In the genomic region with DNA sequence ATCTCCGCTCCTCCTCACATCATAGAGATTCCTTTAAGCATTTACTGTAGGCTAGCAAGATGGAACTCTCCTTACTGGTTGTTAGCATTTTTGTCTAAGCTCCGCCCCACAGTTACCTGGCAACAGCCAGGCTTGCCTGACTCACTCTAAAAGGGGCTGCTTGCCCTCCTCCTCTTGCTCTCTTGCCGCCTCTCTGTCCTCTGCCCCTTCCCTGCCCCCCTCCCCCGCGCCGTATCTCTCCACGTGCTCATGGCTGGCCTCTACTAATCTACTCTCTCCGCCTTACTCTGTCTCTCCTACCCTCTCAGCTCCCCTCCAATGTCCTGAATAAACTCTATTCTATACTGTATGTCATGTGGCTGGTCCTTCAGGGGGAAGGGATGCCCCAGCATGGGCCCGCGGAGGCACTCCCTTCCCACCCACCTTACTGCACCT, we compare ENCODE assay signal across 8 mouse cellular contexts. TPM values are rescaled to one million over a fixed set of nuclear protein-coding genes. Genes with fewer than 3 reads are reported as not detected.
DNase-seq lines count a peak whose midpoint lies in the region; ATAC-seq lines count a peak whose summit lies in the region.

No protein-coding gene starts in this region.

- peaks cover 37% of the 10 kb centered on the region for H3K27me3 ChIP-seq in limb, embryonic 10.5 days (ENCODE audit: low read depth, poor library complexity, severe bottlenecking)
- H3K27me3 ChIP-seq in neural tube, embryonic 15.5 days (replicated peaks): peaks cover 21% of the 10 kb centered on the region

- H3K36me3 ChIP-seq in limb, embryonic 10.5 days: no peaks in the 10 kb centered on the region
- no peaks in the 10 kb centered on the region for H3K36me3 ChIP-seq in neural tube, embryonic 15.5 days

- WGBS in limb, embryonic 10.5 days: 4% methylated on average over 10 of the region's 10 CpGs
- WGBS in neural tube, embryonic 15.5 days: 2% methylated on average over 10 of the region's 10 CpGs

- peak overlapping the region; percentile 59 for H3K4me2 ChIP-seq in neural tube, embryonic 15.5 days

- peaks cover 19% of the 10 kb centered on the region for H3K4me1 ChIP-seq in limb, embryonic 10.5 days
- peaks cover 17% of the 10 kb centered on the region for H3K4me1 ChIP-seq in neural tube, embryonic 15.5 days

- H3K9ac ChIP-seq in neural tube, embryonic 15.5 days (replicated peaks): peak overlapping the region; percentile 31; the same call in 1 of the 2 replicates

- H3K27ac ChIP-seq in limb, embryonic 10.5 days: peak overlapping the region; percentile 59; the same call in 1 of the 2 replicates
- no peak overlapping the region for H3K27ac ChIP-seq in neural tube, embryonic 15.5 days (replicated peaks)

- H3K9me3 ChIP-seq in limb, embryonic 10.5 days (replicated peaks): no peaks in the 10 kb centered on the region
- H3K9me3 ChIP-seq in neural tube, embryonic 15.5 days (replicated peaks): no peaks in the 10 kb centered on the region

- peak overlapping the region; percentile 46 for H3K4me3 ChIP-seq in limb, embryonic 10.5 days
- peak overlapping the region; percentile 27 for H3K4me3 ChIP-seq in neural tube, embryonic 15.5 days (replicated peaks)

- DNase-seq in frontal cortex, postnatal 10 days (ENCODE audit: low spot score in 2 of 2): peak; percentile 12 to 24
- DNase-seq in frontal cortex, postnatal 36 days (ENCODE audit: low spot score in 2 of 2): no peak
- DNase-seq in right cerebral cortex, postnatal 10 days (ENCODE audit: low spot score in 2 of 2): peak; percentile 49 to 71
- DNase-seq in right cerebral cortex, postnatal 25 days: no peak
- peak; percentile 62 for DNase-seq in limb, embryonic 10.5 days (ENCODE audit: low spot score)
- no peak for DNase-seq in spleen, postnatal 14 days (ENCODE audit: low spot score in 2 of 2)
- DNase-seq in gastrocnemius, postnatal 4 days (ENCODE audit: low spot score in 2 of 2): no peak

- peak; percentile 81 for ATAC-seq in neural tube, embryonic 15.5 days (ENCODE audit: low FRiP score)

RNA-seq across cellular contexts. Expression of a gene that starts 59.9 kb away (rescaled TPM):
- 52.6 and 62.5 TPM in 2 replicates for polyA plus RNA-seq in limb, embryonic 10.5 days (2016; fragmentation: Nextera tagmentation; extraction: Ambion mirVana)
- polyA plus RNA-seq in neural tube, embryonic 15.5 days (2015; fragmentation: Nextera tagmentation; extraction: Ambion mirVana): 58.3 and 63.2 TPM in 2 replicates
- total RNA-seq in gastrocnemius, postnatal 4 days (2021): 10 to 100 TPM; 71.1 to 84.4 TPM

Comparison
In these comparisons a context has a peak if more than half of its experiments do, and no peak if none do; other contexts are left out.
1. DNase-seq: peak in frontal cortex, postnatal 10 days (2 of 2), right cerebral cortex, postnatal 10 days (2 of 2) and limb, embryonic 10.5 days (single experiment); none in frontal cortex, postnatal 36 days (0 of 2), right cerebral cortex, postnatal 25 days (single experiment), spleen, postnatal 14 days (0 of 2) and gastrocnemius, postnatal 4 days (0 of 2).